Comparison of ENCODE assay signal across 8 mouse cellular contexts in genomic region chr2:165881220-165881584, GRCm38 (mm10). TPM values are rescaled to one million over a fixed set of nuclear protein-coding genes. Genes with fewer than 3 reads are reported as not detected.
DNase-seq lines count a peak whose midpoint lies in the region; ATAC-seq lines count a peak whose summit lies in the region.

No protein-coding gene starts in this region.

- peaks cover 100% of the 10 kb centered on the region for H3K4me1 ChIP-seq in heart, embryonic 10.5 days
- H3K4me1 ChIP-seq in forebrain, embryonic 16.5 days (replicated peaks; ENCODE audit: control insufficient read depth, insufficient read depth, low read length): peaks cover 94% of the 10 kb centered on the region
- peaks cover 91% of the 10 kb centered on the region for H3K4me1 ChIP-seq in liver, embryonic 16.5 days (ENCODE audit: control insufficient read depth, low read depth, low read length)

- no peak for DNase-seq in heart, embryonic 10.5 days (ENCODE audit: low spot score)
- no peak for DNase-seq in heart, postnatal 14 days
- peak; percentile 53 for DNase-seq in ES-CJ7 (ENCODE audit: low read depth, low spot score)
- DNase-seq in left cerebral cortex, adult 8-10 months (ENCODE audit: low spot score in 2 of 2): no peak
- DNase-seq in left cerebral cortex, postnatal 14 days (ENCODE audit: low spot score in 2 of 2): no peak
- no peak for DNase-seq in layer of hippocampus, adult 11-12 months (ENCODE audit: low spot score)

- H3K9ac ChIP-seq in forebrain, embryonic 16.5 days (replicated peaks; ENCODE audit: low read depth, low read length): peak overlapping the region; percentile 42; the same call in 1 of the 2 replicates
- no peak overlapping the region for H3K9ac ChIP-seq in liver, embryonic 16.5 days (ENCODE audit: low read depth, low read length)

- H3K27ac ChIP-seq in heart, embryonic 10.5 days: peak overlapping the region; percentile 99
- H3K27ac ChIP-seq in forebrain, embryonic 16.5 days (ENCODE audit: low read length): peak overlapping the region; percentile 100
- H3K27ac ChIP-seq in liver, embryonic 16.5 days (ENCODE audit: low read length): no peak overlapping the region; the same call in 1 of the 2 replicates

- intact Hi-C loops in heart, postnatal 14 days (cut with DNase I): no loop called here
- intact Hi-C loops in left cerebral cortex, postnatal 14 days (cut with DNase I): no loop called here

- peak overlapping the region; percentile 77 for H3K4me2 ChIP-seq in forebrain, embryonic 16.5 days (ENCODE audit: low read length)
- peak overlapping the region; percentile 90 for H3K4me2 ChIP-seq in liver, embryonic 16.5 days (ENCODE audit: low read depth, low read length)

- WGBS in heart, embryonic 10.5 days: 4% methylated on average over 3 of the region's 3 CpGs
- WGBS in forebrain, embryonic 16.5 days: 0% methylated on average over 3 of the region's 3 CpGs
- 33% methylated on average over 3 of the region's 3 CpGs for WGBS in liver, embryonic 16.5 days (ENCODE audit: insufficient replicate concordance)

- H3K36me3 ChIP-seq in heart, embryonic 10.5 days: 0 out of 2 replicates have a peak, but pooled peaks cover 13% of the 10 kb centered on the region
- no peaks in the 10 kb centered on the region for H3K36me3 ChIP-seq in forebrain, embryonic 16.5 days (ENCODE audit: control insufficient read depth, insufficient read depth)
- H3K36me3 ChIP-seq in liver, embryonic 16.5 days (ENCODE audit: control insufficient read depth, insufficient read depth): peaks cover 2% of the 10 kb centered on the region

- no peaks in the 10 kb centered on the region for H3K9me3 ChIP-seq in heart, embryonic 10.5 days
- H3K9me3 ChIP-seq in forebrain, embryonic 16.5 days (ENCODE audit: control insufficient read depth, low read length): no peaks in the 10 kb centered on the region
- no peaks in the 10 kb centered on the region for H3K9me3 ChIP-seq in liver, embryonic 16.5 days (replicated peaks; ENCODE audit: control insufficient read depth, low read length)

- ATAC-seq in forebrain, embryonic 16.5 days: no peak
- no peak for ATAC-seq in liver, embryonic 16.5 days (ENCODE audit: low read depth)

- H3K4me3 ChIP-seq in heart, embryonic 10.5 days: peak overlapping the region; percentile 56
- H3K4me3 ChIP-seq in forebrain, embryonic 16.5 days (replicated peaks; ENCODE audit: low read length): peak overlapping the region; percentile 2; the same call in 1 of the 2 replicates
- H3K4me3 ChIP-seq in liver, embryonic 16.5 days (ENCODE audit: low read depth, low read length): no peak overlapping the region

- no peaks in the 10 kb centered on the region for H3K27me3 ChIP-seq in heart, embryonic 10.5 days (ENCODE audit: insufficient read depth, poor library complexity, severe bottlenecking)
- no peaks in the 10 kb centered on the region for H3K27me3 ChIP-seq in forebrain, embryonic 16.5 days (replicated peaks; ENCODE audit: control insufficient read depth, insufficient read depth, low read length)
- no peaks in the 10 kb centered on the region for H3K27me3 ChIP-seq in liver, embryonic 16.5 days (ENCODE audit: control insufficient read depth, insufficient read depth, low read depth, low read length)

RNA-seq across cellular contexts. Expression of gene Zmynd8, which starts 17.6 kb away (rescaled TPM):
- 57.1 and 58.5 TPM in 2 replicates for polyA plus RNA-seq in heart, embryonic 10.5 days (2016; fragmentation: Nextera tagmentation; extraction: Ambion mirVana)
- total RNA-seq in heart, postnatal 14 days (2021): 10 to 100 TPM; 52.0 to 52.5 TPM
- polyA plus RNA-seq in forebrain, embryonic 16.5 days (2015; fragmentation: Nextera tagmentation; extraction: Ambion mirVana): 69.8 and 81.5 TPM in 2 replicates
- 20.0 and 23.6 TPM in 2 replicates for polyA plus RNA-seq in liver, embryonic 16.5 days (2015; fragmentation: Nextera tagmentation; extraction: Ambion mirVana)
- total RNA-seq in left cerebral cortex, adult 8-10 months (2022): 100 to 1,000 TPM; 105 to 132 (median 130) TPM
- 100 to 1,000 TPM; 130 to 171 TPM for total RNA-seq in left cerebral cortex, postnatal 14 days (2021)
